Mouse (Mus musculus) stomach, postnatal 0 days (tissue): ENCODE data around the gene Ghitm.

Experiments used
- CTCF ChIP-seq: IDR thresholded peaks from 2 replicates; pipeline ENCODE4 v1.5.1; 2016; ENCODE audit warnings: antibody characterized with exemption, low read depth, mild to moderate bottlenecking, moderate library complexity
- EP300 ChIP-seq: optimal IDR thresholded peaks from 2 replicates; pipeline ENCODE3; 2016; ENCODE audit warnings: antibody characterized with exemption

GRCm38 (mm10) chr14:37134304-37135126 is 557 bp downstream of the Ghitm start:
- TF ChIP-seq CTCF (no peak), EP300 (no peak)
